Mouse (Mus musculus): ENCODE data around the gene Cyb5r4.

- TF ChIP-seq CEBPB (IDR thresholded peaks at IDR 0.05; ENCODE audit: low read depth): no peak
- no peak for TF ChIP-seq CTCF (IDR thresholded peaks at IDR 0.05; ENCODE audit: control insufficient read depth, insufficient read depth, insufficient read length)
Observed at GRCm38 (mm10) chr9:87055547-87056235, 33.9 kb downstream of the Cyb5r4 start.
